Mouse (Mus musculus) hindbrain, embryonic 13.5 days (tissue): Measurements from ENCODE around the gene Ccdc34. TPM values are rescaled to one million over a fixed set of nuclear protein-coding genes. Genes with fewer than 3 reads are reported as not detected.

Source experiments
- ATAC-seq: fragments of 200-750 bp; cut with Nextera tagmentation; 2 replicates; pipeline ENCODE4 v1.8.0; 2017; ENCODE audit warnings: moderate TSS enrichment; ENCODE audit not compliant: low FRiP score
- H3K27ac ChIP-seq: fragments of 300-500 bp; sonication (generic); 2 replicates; pipeline ENCODE4 v1.5.1; 2015; ENCODE audit warnings: inconsistent platforms, mild to moderate bottlenecking, moderate library complexity
- H3K27me3 ChIP-seq: fragments of 300-500 bp; sonication (generic); 2 replicates; pipeline ENCODE4 v1.6.1; 2015; ENCODE audit warnings: mild to moderate bottlenecking, inconsistent platforms
- H3K36me3 ChIP-seq: fragments of 300-500 bp; sonication (generic); 2 replicates; pipeline ENCODE4 v1.6.1; 2015; ENCODE audit warnings: mild to moderate bottlenecking, inconsistent platforms
- H3K4me1 ChIP-seq: fragments of 300-500 bp; sonication (generic); replicated peaks from 2 replicates; pipeline ENCODE4 v1.6.1; 2015; ENCODE audit warnings: inconsistent platforms
- H3K4me2 ChIP-seq: fragments of 300-500 bp; sonication (generic); 2 replicates; pipeline ENCODE4 v1.6.1; 2015; ENCODE audit warnings: inconsistent platforms, mild to moderate bottlenecking, moderate library complexity
- H3K4me3 ChIP-seq: fragments of 300-500 bp; sonication (generic); 2 replicates; pipeline ENCODE4 v1.5.1; 2015; ENCODE audit warnings: mild to moderate bottlenecking, inconsistent platforms
- H3K9ac ChIP-seq: fragments of 300-500 bp; sonication (generic); 2 replicates; pipeline ENCODE4 v1.6.1; 2015; ENCODE audit warnings: mild to moderate bottlenecking, inconsistent platforms
- H3K9me3 ChIP-seq: fragments of 300-500 bp; sonication (generic); 2 replicates; pipeline ENCODE4 v1.6.1; 2016; ENCODE audit warnings: inconsistent platforms
- WGBS: fragments of 180-500 bp; shearing (Covaris S2); methylation state at CpG from one replicate; pipeline ENCODE4 v1.1.7; 2015; 5-methylcytosine and 5-hydroxymethylcytosine counted together
- polyA plus RNA-seq: library from polyadenylated mRNA; unstranded; fragments of >200 nt; fragmentation: Nextera tagmentation; extraction: Ambion mirVana; gene quantifications from 2 replicates; pipeline ENCODE4 v1.2.1, GENCODE M21; 2015

Ccdc34 gene
- polyA plus RNA-seq: 37.8 and 39.6 TPM in 2 replicates

- Histone ChIP-seq H3K27ac (peak within 1 kb of the TSS; percentile 92), H3K9me3 (no peaks in the 10 kb centered on the region), H3K4me2 (peak within 1 kb of the TSS; percentile 74), H3K27me3 (no peaks in the 10 kb centered on the region), H3K4me3 (peak within 1 kb of the TSS; percentile 83), H3K36me3 (peaks cover 10% of the 10 kb centered on the region), H3K4me1 (peaks cover 36% of the 10 kb centered on the region), H3K9ac (peak within 1 kb of the TSS; percentile 94)
- WGBS: under 1% methylated on average over 55 of the region's 55 CpGs
- peak; percentile 99 for ATAC-seq
Measured at GRCm38 (mm10) chr2:110017616-110018505, at the start of gene Ccdc34. TSS of gene Ccdc34 (plus strand) at chr2:110017817.

GRCm38 (mm10) chr2:109969381-109969780 is 48.2 kb upstream of the Ccdc34 start:
- no peak overlapping the region for H3K4me3 ChIP-seq
- no peak overlapping the region for H3K4me2 ChIP-seq
- no peaks in the 10 kb centered on the region for H3K36me3 ChIP-seq
- no peaks in the 10 kb centered on the region for H3K27me3 ChIP-seq
- WGBS: 90% methylated on average over 3 of the region's 3 CpGs
- ATAC-seq: no peak
- H3K9ac ChIP-seq: no peak overlapping the region
- no peaks in the 10 kb centered on the region for H3K9me3 ChIP-seq
- H3K27ac ChIP-seq: no peak overlapping the region
- peaks cover 7% of the 10 kb centered on the region for H3K4me1 ChIP-seq

- WGBS: 66% methylated on average over 10 of the region's 10 CpGs
- H3K4me2 ChIP-seq: no peak overlapping the region
- H3K27me3 ChIP-seq: no peaks in the 10 kb centered on the region
- peaks cover 7% of the 10 kb centered on the region for H3K4me1 ChIP-seq
- H3K27ac ChIP-seq: no peak overlapping the region
- no peaks in the 10 kb centered on the region for H3K9me3 ChIP-seq
- ATAC-seq: no peak
- no peaks in the 10 kb centered on the region for H3K36me3 ChIP-seq
- no peak overlapping the region for H3K9ac ChIP-seq
- H3K4me3 ChIP-seq: no peak overlapping the region
Measured at GRCm38 (mm10) chr2:109969926-109970532, 47.6 kb upstream of the Ccdc34 start.

- H3K27me3 ChIP-seq: no peaks in the 10 kb centered on the region
- no peak overlapping the region for H3K4me2 ChIP-seq
- peaks cover 7% of the 10 kb centered on the region; the same call in 1 of the 2 replicates for H3K36me3 ChIP-seq
- no peak overlapping the region for H3K9ac ChIP-seq
- 57% methylated on average over 8 of the region's 8 CpGs for WGBS
- no peak overlapping the region for H3K4me3 ChIP-seq
- H3K27ac ChIP-seq: no peak overlapping the region
- peaks cover 7% of the 10 kb centered on the region for H3K4me1 ChIP-seq
- no peak for ATAC-seq
- H3K9me3 ChIP-seq: no peaks in the 10 kb centered on the region
Measured at GRCm38 (mm10) chr2:109970744-109971410, 46.7 kb upstream of the Ccdc34 start.

GRCm38 (mm10) chr2:109972310-109972709 is 45.3 kb upstream of the Ccdc34 start:
- H3K4me1 ChIP-seq: peaks cover 7% of the 10 kb centered on the region
- no peak overlapping the region for H3K27ac ChIP-seq
- H3K9ac ChIP-seq: no peak overlapping the region
- no peaks in the 10 kb centered on the region for H3K9me3 ChIP-seq
- H3K27me3 ChIP-seq: no peaks in the 10 kb centered on the region
- over 99% methylated on average over 2 of the region's 2 CpGs for WGBS
- no peak overlapping the region for H3K4me3 ChIP-seq
- no peak for ATAC-seq
- H3K4me2 ChIP-seq: no peak overlapping the region
- H3K36me3 ChIP-seq: peaks cover 7% of the 10 kb centered on the region; the same call in 1 of the 2 replicates

GRCm38 (mm10) chr2:109972922-109973321 is 44.7 kb upstream of the Ccdc34 start:
- no peaks in the 10 kb centered on the region for H3K9me3 ChIP-seq

GRCm38 (mm10) chr2:109974807-109975206 is 42.8 kb upstream of the Ccdc34 start:
- Histone ChIP-seq H3K4me2 (no peak overlapping the region), H3K27ac (no peak overlapping the region), H3K9me3 (no peaks in the 10 kb centered on the region), H3K9ac (no peak overlapping the region), H3K36me3 (peaks cover 7% of the 10 kb centered on the region; the same call in 1 of the 2 replicates), H3K27me3 (no peaks in the 10 kb centered on the region), H3K4me3 (no peak overlapping the region), H3K4me1 (peaks cover 8% of the 10 kb centered on the region)
- no peak for ATAC-seq
- 96% methylated on average over 7 of the region's 7 CpGs for WGBS

More at GRCm38 (mm10) chr2:109972922-109973321, 44.7 kb upstream of the Ccdc34 start:
- no peaks in the 10 kb centered on the region for H3K27me3 ChIP-seq
- H3K9ac ChIP-seq: no peak overlapping the region
- peaks cover 7% of the 10 kb centered on the region; the same call in 1 of the 2 replicates for H3K36me3 ChIP-seq
- WGBS: 87% methylated on average over 7 of the region's 7 CpGs
- H3K4me1 ChIP-seq: peaks cover 7% of the 10 kb centered on the region
- H3K27ac ChIP-seq: no peak overlapping the region
- ATAC-seq: no peak
- no peak overlapping the region for H3K4me3 ChIP-seq
- no peak overlapping the region for H3K4me2 ChIP-seq

- H3K27me3 ChIP-seq: no peaks in the 10 kb centered on the region
- no peak overlapping the region for H3K27ac ChIP-seq
- no peak overlapping the region for H3K4me3 ChIP-seq
- H3K9ac ChIP-seq: no peak overlapping the region
- no peaks in the 10 kb centered on the region for H3K9me3 ChIP-seq
- no peak overlapping the region for H3K4me2 ChIP-seq
- no peak for ATAC-seq
- H3K36me3 ChIP-seq: peaks cover 7% of the 10 kb centered on the region; the same call in 1 of the 2 replicates
- WGBS: 93% methylated on average over 2 of the region's 2 CpGs
- H3K4me1 ChIP-seq: peaks cover 10% of the 10 kb centered on the region
Measured at GRCm38 (mm10) chr2:109976181-109976580, 41.4 kb upstream of the Ccdc34 start.

GRCm38 (mm10) chr2:109977322-109977721 is 40.3 kb upstream of the Ccdc34 start:
- WGBS: 90% methylated on average over 6 of the region's 6 CpGs
- peaks cover 7% of the 10 kb centered on the region; the same call in 1 of the 2 replicates for H3K36me3 ChIP-seq
- no peak overlapping the region for H3K27ac ChIP-seq
- no peak overlapping the region for H3K4me3 ChIP-seq
- no peak overlapping the region for H3K4me2 ChIP-seq
- H3K9ac ChIP-seq: no peak overlapping the region
- no peaks in the 10 kb centered on the region for H3K27me3 ChIP-seq
- ATAC-seq: no peak
- H3K4me1 ChIP-seq: peaks cover 10% of the 10 kb centered on the region
- no peaks in the 10 kb centered on the region for H3K9me3 ChIP-seq

GRCm38 (mm10) chr2:109979209-109979608 is 38.4 kb upstream of the Ccdc34 start:
- H3K36me3 ChIP-seq: peaks cover 7% of the 10 kb centered on the region; the same call in 1 of the 2 replicates
- H3K27ac ChIP-seq: no peak overlapping the region
- H3K4me2 ChIP-seq: no peak overlapping the region
- H3K4me1 ChIP-seq: peaks cover 10% of the 10 kb centered on the region
- H3K9ac ChIP-seq: no peak overlapping the region
- no peaks in the 10 kb centered on the region for H3K9me3 ChIP-seq
- H3K4me3 ChIP-seq: no peak overlapping the region
- no peaks in the 10 kb centered on the region for H3K27me3 ChIP-seq
- ATAC-seq: no peak

GRCm38 (mm10) chr2:109983435-109983834 is 34.2 kb upstream of the Ccdc34 start:
- H3K9ac ChIP-seq: no peak overlapping the region
- no peak for ATAC-seq
- H3K36me3 ChIP-seq: no peaks in the 10 kb centered on the region
- no peaks in the 10 kb centered on the region for H3K9me3 ChIP-seq
- H3K4me2 ChIP-seq: no peak overlapping the region
- 96% methylated on average over 6 of the region's 6 CpGs for WGBS
- H3K4me3 ChIP-seq: no peak overlapping the region
- H3K27me3 ChIP-seq: no peaks in the 10 kb centered on the region
- H3K4me1 ChIP-seq: peaks cover 33% of the 10 kb centered on the region
- H3K27ac ChIP-seq: no peak overlapping the region

GRCm38 (mm10) chr2:109984930-109985329 is 32.7 kb upstream of the Ccdc34 start:
- Histone ChIP-seq H3K27me3 (no peaks in the 10 kb centered on the region), H3K36me3 (no peaks in the 10 kb centered on the region), H3K27ac (no peak overlapping the region), H3K4me1 (peaks cover 41% of the 10 kb centered on the region), H3K9ac (no peak overlapping the region), H3K4me3 (no peak overlapping the region), H3K9me3 (no peaks in the 10 kb centered on the region), H3K4me2 (no peak overlapping the region)
- 74% methylated on average over 1 of the region's 1 CpGs for WGBS
- ATAC-seq: no peak
